ENCODE assay signal across 8 mouse cellular contexts in genomic region chr17:25868601-25869191, GRCm38 (mm10). TPM values are rescaled to one million over a fixed set of nuclear protein-coding genes. Genes with fewer than 3 reads are reported as not detected.
DNase-seq lines count a peak whose midpoint lies in the region; ATAC-seq and TF ChIP-seq lines count a peak whose summit lies in the region.

Mcrip2 (minus strand) TSS chr17:25868764.

- H3K27ac ChIP-seq in embryonic facial prominence, embryonic 12.5 days = peak within 1 kb of the TSS; percentile 33; the same call in 1 of the 2 replicates
- peak within 1 kb of the TSS; percentile 76 for H3K27ac ChIP-seq in limb, embryonic 15.5 days
- H3K27ac ChIP-seq in midbrain, postnatal 0 days (ENCODE audit: low read depth, low read length) = peak within 1 kb of the TSS; percentile 63
- H3K27ac ChIP-seq in stomach, embryonic 15.5 days = peak within 1 kb of the TSS; percentile 60

- no peaks in the 10 kb centered on the region for H3K36me3 ChIP-seq in embryonic facial prominence, embryonic 12.5 days
- H3K36me3 ChIP-seq in limb, embryonic 15.5 days = no peaks in the 10 kb centered on the region
- peaks cover 7% of the 10 kb centered on the region; the same call in 1 of the 2 replicates for H3K36me3 ChIP-seq in midbrain, postnatal 0 days (ENCODE audit: insufficient read depth, low read length)
- H3K36me3 ChIP-seq in stomach, embryonic 15.5 days = no peaks in the 10 kb centered on the region

- H3K4me1 ChIP-seq in embryonic facial prominence, embryonic 12.5 days = peaks cover 14% of the 10 kb centered on the region
- H3K4me1 ChIP-seq in limb, embryonic 15.5 days = peaks cover 17% of the 10 kb centered on the region
- peaks cover 10% of the 10 kb centered on the region; the same call in 1 of the 2 replicates for H3K4me1 ChIP-seq in midbrain, postnatal 0 days (ENCODE audit: insufficient read depth, low read length)
- H3K4me1 ChIP-seq in stomach, embryonic 15.5 days = peaks cover 14% of the 10 kb centered on the region

- H3K27me3 ChIP-seq in embryonic facial prominence, embryonic 12.5 days = no peaks in the 10 kb centered on the region
- no peaks in the 10 kb centered on the region for H3K27me3 ChIP-seq in limb, embryonic 15.5 days
- no peaks in the 10 kb centered on the region for H3K27me3 ChIP-seq in midbrain, postnatal 0 days (ENCODE audit: insufficient read depth, low read length)
- no peaks in the 10 kb centered on the region for H3K27me3 ChIP-seq in stomach, embryonic 15.5 days (replicated peaks)

- ATAC-seq in embryonic facial prominence, embryonic 12.5 days (ENCODE audit: insufficient number of reproducible peaks, insufficient read depth, low FRiP score, low TSS enrichment) = peak; percentile 84
- peak; percentile 77 for ATAC-seq in limb, embryonic 15.5 days (ENCODE audit: insufficient number of reproducible peaks, low FRiP score, low TSS enrichment, low read depth)
- peak; percentile 78; the same call in 1 of the 2 replicates for ATAC-seq in midbrain, postnatal 0 days (ENCODE audit: low FRiP score)
- ATAC-seq in stomach, embryonic 15.5 days (ENCODE audit: insufficient read depth, low FRiP score, low read depth) = peak; percentile 88

- peak; percentile 78 for DNase-seq in 3T3-L1 (ENCODE audit: low read depth, low spot score)
- peak; percentile 92 for DNase-seq in adrenal gland, postnatal 10 days
- DNase-seq in heart, adult 8-10 months (ENCODE audit: low spot score) = peak; percentile 86
- DNase-seq in kidney, adult 9 months = peak; percentile 94
- peak; percentile 88 for DNase-seq in midbrain, postnatal 0 days (ENCODE audit: low spot score)

- WGBS in embryonic facial prominence, embryonic 12.5 days = under 1% methylated on average over 24 of the region's 24 CpGs
- 1% methylated on average over 24 of the region's 24 CpGs for whole genome bisulfite sequencing in limb, embryonic 15.5 days
- WGBS in midbrain, postnatal 0 days = under 1% methylated on average over 24 of the region's 24 CpGs
- WGBS in stomach, embryonic 15.5 days = under 1% methylated on average over 24 of the region's 24 CpGs

- H3K9ac ChIP-seq in embryonic facial prominence, embryonic 12.5 days = peak within 1 kb of the TSS; percentile 38
- H3K9ac ChIP-seq in limb, embryonic 15.5 days = peak within 1 kb of the TSS; percentile 57
- peak within 1 kb of the TSS; percentile 74 for H3K9ac ChIP-seq in midbrain, postnatal 0 days (replicated peaks; ENCODE audit: low read length, poor library complexity, severe bottlenecking)
- H3K9ac ChIP-seq in stomach, embryonic 15.5 days = peak within 1 kb of the TSS; percentile 53

- TF ChIP-seq CTCF in midbrain, postnatal 0 days (IDR thresholded peaks at IDR 0.05) = peak; percentile 48

- H3K4me2 ChIP-seq in embryonic facial prominence, embryonic 12.5 days (replicated peaks) = peak within 1 kb of the TSS; percentile 87
- H3K4me2 ChIP-seq in limb, embryonic 15.5 days = peak within 1 kb of the TSS; percentile 99
- peak within 1 kb of the TSS; percentile 98 for H3K4me2 ChIP-seq in midbrain, postnatal 0 days (ENCODE audit: low read depth, low read length, poor library complexity, severe bottlenecking)
- H3K4me2 ChIP-seq in stomach, embryonic 15.5 days = peak within 1 kb of the TSS; percentile 99

- H3K4me3 ChIP-seq in embryonic facial prominence, embryonic 12.5 days = peak within 1 kb of the TSS; percentile 67
- H3K4me3 ChIP-seq in limb, embryonic 15.5 days = peak within 1 kb of the TSS; percentile 87
- H3K4me3 ChIP-seq in midbrain, postnatal 0 days (ENCODE audit: low read depth, low read length) = peak within 1 kb of the TSS; percentile 91
- peak within 1 kb of the TSS; percentile 80 for H3K4me3 ChIP-seq in stomach, embryonic 15.5 days (replicated peaks)

- H3K9me3 ChIP-seq in embryonic facial prominence, embryonic 12.5 days = no peaks in the 10 kb centered on the region
- no peaks in the 10 kb centered on the region for H3K9me3 ChIP-seq in limb, embryonic 15.5 days
- H3K9me3 ChIP-seq in midbrain, postnatal 0 days (ENCODE audit: low read length) = no peaks in the 10 kb centered on the region
- no peaks in the 10 kb centered on the region for H3K9me3 ChIP-seq in stomach, embryonic 15.5 days

RNA-seq across cellular contexts. Expression of gene Mcrip2, which starts in this region (rescaled TPM):
- total RNA-seq in adrenal gland, postnatal 10 days (2021) = 100 to 1,000 TPM; 319 to 366 TPM
- polyA plus RNA-seq in embryonic facial prominence, embryonic 12.5 days (2016; fragmentation: Nextera tagmentation; extraction: Ambion mirVana) = 9.0 and 10.1 TPM in 2 replicates
- 100 to 1,000 TPM; 211 to 282 (median 267) TPM for total RNA-seq in heart, adult 8-10 months (2022)
- polyA plus RNA-seq in limb, embryonic 15.5 days (2015; fragmentation: Nextera tagmentation; extraction: Ambion mirVana) = 16.7 and 22.2 TPM in 2 replicates
- total RNA-seq in midbrain, postnatal 0 days (2014; rRNA removed) = 14.6 and 29.9 TPM in 2 replicates
- 39.5 and 45.5 TPM in 2 replicates for polyA plus RNA-seq in midbrain, postnatal 0 days (2015; fragmentation: Nextera tagmentation; extraction: Ambion mirVana)
- 52.2 and 54.2 TPM in 2 replicates for polyA plus RNA-seq in stomach, embryonic 15.5 days (2015; fragmentation: Nextera tagmentation; extraction: Ambion mirVana)

Comparison
In these comparisons a context has a peak if more than half of its experiments do, and no peak if none do; other contexts are left out.
1. Peak in every context shown above with its lines: DNase-seq, ATAC-seq, H3K4me3 ChIP-seq and H3K27ac ChIP-seq.